Mouse (Mus musculus): ENCODE data around the gene Ubl7. TPM values are rescaled to one million over a fixed set of nuclear protein-coding genes. Genes with fewer than 3 reads are reported as not detected.
A peak's percentile ranks its signal among the peaks of the same experiment; 100 is the strongest.

Ubl7 gene
- total RNA-seq, 2 experiments from 2014 or later: 101 to 109 TPM

DNA sequence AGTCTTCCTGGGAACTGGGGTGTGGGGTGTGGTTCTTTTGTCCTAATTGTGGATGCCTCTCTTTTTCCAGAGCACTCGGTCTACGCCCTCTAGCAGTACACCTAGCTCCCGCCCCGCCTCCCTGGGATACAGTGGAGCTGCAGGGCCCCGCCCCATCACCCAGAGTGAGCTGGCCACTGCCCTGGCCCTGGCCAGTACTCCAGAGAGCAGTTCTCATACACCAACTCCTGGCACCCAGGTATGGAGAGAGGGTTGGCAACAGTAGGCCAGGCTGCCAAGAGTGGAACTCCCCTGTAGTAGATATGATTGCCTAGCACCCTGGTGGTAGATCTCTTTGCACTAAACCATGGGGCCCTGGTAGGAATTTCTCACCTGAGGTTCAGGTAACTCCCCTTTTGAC lies 11.6 kb downstream of the Ubl7 start:
- TF ChIP-seq CTCF (IDR thresholded peaks at IDR 0.05): no peak
- H3K27ac ChIP-seq: 0 out of 2 replicates have a peak overlapping the region, but pooled peaks have one; percentile 19
- H3K4me3 ChIP-seq: no peak overlapping the region
- intact Hi-C loops (cut with DNase I): no loop called here
- DNase-seq (ENCODE audit: extremely low spot score in 1 of 2, low spot score in 2 of 2): no peak

DNA sequence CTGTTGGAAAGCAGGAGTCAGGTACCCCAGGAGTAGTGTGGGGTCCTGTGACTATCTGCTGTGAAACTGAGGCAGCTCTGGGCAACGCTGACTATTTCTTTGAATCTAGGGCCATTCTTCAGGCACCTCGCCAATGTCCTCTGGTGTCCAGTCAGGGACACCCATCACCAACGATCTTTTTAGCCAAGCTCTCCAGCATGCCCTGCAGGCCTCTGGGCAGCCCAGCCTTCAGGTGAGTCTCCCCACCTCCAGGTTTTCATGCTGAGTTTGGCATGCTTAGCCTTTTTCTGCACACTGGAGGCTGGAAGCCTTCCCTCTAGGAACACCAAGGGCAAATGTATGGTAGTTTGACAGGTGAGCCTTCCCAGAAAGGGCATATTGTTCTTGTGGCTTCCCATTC lies 12.3 kb downstream of the Ubl7 start:
- Histone ChIP-seq H3K4me3 (no peak overlapping the region), H3K27ac (no peak overlapping the region)
- intact Hi-C loops (cut with DNase I): no loop called here
- TF ChIP-seq CTCF (IDR thresholded peaks at IDR 0.05): no peak
- DNase-seq (ENCODE audit: extremely low spot score in 1 of 2, low spot score in 2 of 2): no peak

DNA sequence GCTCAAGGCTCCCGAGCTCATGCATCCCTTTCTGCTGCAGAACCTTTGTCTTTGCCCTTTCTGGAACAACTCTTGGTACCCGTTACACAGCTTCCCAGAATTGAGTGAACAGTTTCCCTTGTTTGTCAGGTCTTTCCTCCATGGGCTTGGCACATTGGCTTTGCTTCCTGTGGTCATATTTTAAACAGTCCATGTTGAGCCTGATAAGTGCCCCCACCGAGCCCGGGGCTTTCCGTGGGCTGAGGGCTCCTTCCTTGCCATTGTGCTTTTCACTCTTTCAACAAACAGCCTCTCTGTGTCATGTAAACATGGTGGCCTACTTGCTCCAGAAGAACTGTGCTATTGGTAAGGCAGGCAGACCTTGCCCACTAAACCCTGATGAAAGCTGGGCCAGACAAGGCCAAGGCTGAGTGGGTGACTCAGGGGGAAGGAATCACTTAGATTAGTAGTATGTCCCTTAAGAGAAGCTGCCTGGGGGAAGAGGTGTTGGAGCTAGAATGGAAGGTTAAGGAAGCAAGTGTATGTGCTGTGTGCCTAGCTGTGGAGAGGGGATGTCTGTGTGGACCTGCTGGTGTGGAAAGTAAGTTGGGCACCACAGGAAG lies 20.5 kb downstream of the Ubl7 start:
- intact Hi-C loops (cut with DNase I): loop anchor here (10.0 kb wide), 1 partner anchor 274 kb away; the partner anchor contains the start of genes Islr and Islr2
- no peak for TF ChIP-seq CTCF (IDR thresholded peaks at IDR 0.05)
- DNase-seq (ENCODE audit: extremely low spot score in 1 of 2, low spot score in 2 of 2): no peak
- no peak overlapping the region for H3K4me3 ChIP-seq
- peak overlapping the region; percentile 80 for H3K27ac ChIP-seq

DNA sequence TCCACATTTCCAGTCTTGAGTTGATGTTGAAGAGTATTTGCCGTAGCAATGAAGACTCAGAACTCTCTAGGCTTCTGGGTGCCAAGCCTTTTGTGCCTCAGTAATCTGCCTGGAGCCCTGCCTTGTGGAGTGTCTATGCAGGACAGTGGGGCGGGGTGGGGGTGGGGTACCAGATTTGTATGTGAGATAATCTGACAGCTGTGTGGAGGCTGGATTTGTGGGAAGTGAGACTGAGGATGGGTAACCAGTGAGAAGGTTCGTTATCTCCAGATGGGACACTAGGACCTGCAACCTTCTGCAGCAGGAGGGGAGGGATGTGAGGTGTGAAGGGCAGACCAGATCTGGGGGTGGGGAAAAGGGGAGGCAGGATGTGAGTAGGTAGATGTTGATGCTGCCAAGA lies 21.5 kb downstream of the Ubl7 start:
- Histone ChIP-seq H3K4me3 (no peak overlapping the region), H3K27ac (peak overlapping the region; percentile 85)
- no peak for TF ChIP-seq CTCF (IDR thresholded peaks at IDR 0.05)
- no peak for DNase-seq (ENCODE audit: extremely low spot score in 1 of 2, low spot score in 2 of 2)
- intact Hi-C loops (cut with DNase I): loop anchor here (1.0 to 10.0 kb wide), 3 partner anchors 30 to 273 kb away; partner anchors contain the start of genes Islr and Islr2

DNA sequence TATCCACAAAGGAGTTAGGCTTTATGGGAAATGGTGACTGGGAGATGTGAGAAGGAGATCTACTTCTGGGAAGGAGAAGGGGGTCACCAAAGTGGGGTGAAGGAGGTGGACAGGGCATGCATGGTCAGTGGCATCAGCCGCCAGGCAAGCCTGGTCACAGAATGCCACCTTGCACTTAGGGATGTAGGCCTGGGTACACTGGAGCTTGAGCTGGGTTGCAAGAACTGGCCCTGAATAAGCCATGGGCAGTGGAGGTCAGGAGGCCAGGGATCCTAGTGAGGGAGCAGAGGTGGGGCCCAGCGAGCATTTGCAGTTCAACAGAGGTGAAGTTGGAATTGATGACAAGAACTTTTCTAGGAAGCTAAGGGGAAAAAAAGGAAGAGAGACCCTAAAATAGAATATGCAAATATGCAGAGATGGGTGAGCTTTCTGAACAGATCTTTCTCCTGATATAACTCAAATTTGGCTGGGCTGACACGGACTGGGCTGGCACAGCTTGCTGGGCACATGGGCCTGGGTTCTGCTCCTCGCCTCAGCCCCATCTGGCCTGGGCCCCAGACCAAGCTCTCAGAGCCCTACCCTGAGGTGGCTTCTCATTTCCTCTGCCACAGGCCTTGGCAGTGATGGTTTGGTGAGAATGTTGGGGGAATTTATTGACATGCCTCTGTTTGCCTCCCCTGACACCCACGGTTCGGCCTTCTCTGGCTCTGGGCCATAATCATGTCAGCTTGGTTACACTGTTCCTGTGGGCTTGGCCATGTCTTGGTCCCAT lies 22.2 kb downstream of the Ubl7 start:
- DNase-seq (ENCODE audit: extremely low spot score in 1 of 2, low spot score in 2 of 2): peak in 1 of 2 experiments; percentile 58
- intact Hi-C loops (cut with DNase I): loop anchor here (1.0 to 10.0 kb wide), 4 partner anchors 31 to 272 kb away; partner anchors contain the start of genes Islr and Islr2
- H3K27ac ChIP-seq: peak overlapping the region; percentile 85
- H3K4me3 ChIP-seq: no peak overlapping the region
- TF ChIP-seq CTCF (IDR thresholded peaks at IDR 0.05): no peak

DNA sequence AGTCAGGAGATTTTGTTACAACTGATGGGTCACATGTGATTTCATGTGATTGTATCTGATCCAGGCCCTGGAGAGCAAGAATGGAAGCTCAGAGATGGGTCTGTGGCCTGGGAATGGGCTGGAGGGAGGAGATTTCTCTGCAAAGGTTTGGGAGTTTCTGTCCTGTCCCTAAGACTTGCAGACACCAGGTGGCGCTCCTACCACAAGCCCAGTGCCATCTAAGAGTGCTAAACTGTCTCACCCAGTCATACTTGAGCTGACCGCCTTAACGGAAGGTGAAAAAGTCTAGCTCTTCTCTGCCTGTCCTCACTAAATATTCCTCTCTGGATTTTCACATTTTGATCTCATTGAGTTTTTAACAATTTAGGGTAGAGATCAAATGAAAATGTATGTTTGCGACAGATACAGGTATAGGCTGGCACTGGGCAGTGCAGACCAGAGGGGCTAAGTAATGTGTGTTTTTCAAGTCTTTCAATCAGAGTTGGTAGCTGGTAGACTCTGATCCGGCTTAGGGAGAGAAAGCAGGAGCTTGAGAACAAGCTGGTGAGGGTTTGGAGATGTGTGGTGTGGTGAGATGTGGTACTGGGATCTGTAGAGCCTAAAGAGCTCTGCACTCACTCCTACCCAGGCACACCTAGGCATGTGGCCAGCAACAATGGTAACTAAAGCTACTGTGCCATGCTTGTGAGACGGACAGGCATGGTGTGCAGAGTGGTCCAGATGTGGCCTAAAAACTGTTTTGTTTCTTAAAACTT lies 25.1 kb downstream of the Ubl7 start:
- DNase-seq (ENCODE audit: extremely low spot score in 1 of 2, low spot score in 2 of 2): peak; percentile 86 to 88
- Histone ChIP-seq H3K4me3 (no peak overlapping the region), H3K27ac (no peak overlapping the region)
- intact Hi-C loops (cut with DNase I): loop anchor here (1.0 to 10.0 kb wide), 4 partner anchors 54 to 269 kb away; partner anchors contain the start of genes Clk3, Islr and Islr2
- TF ChIP-seq CTCF (IDR thresholded peaks at IDR 0.05): peak; percentile 94

DNA sequence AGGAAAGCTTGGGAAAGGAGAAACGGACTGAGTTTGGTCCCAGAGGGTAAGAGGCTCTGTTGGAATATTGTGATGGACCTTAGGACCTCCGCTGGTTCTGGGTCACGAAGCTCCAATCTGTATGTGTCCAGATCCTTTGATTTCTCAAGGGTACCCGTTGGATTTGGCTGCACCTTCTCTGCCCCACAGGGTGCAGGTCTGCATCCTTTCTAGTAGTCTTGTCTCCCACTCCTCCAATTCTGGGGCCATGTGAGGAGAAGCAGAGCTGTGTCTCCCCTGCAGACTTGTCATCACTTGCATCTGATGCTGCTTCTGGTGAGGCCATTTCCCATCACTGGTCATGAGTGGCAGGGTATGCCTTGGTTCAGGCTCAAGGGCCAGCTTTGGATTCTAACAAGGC lies 26.4 kb downstream of the Ubl7 start:
- intact Hi-C loops (cut with DNase I): loop anchor here (5.0 to 10.0 kb wide), 2 partner anchors 170 to 268 kb away; partner anchors contain the start of genes Clk3, Islr and Islr2
- TF ChIP-seq CTCF (IDR thresholded peaks at IDR 0.05): no peak
- peak in 1 of 2 experiments; percentile 8 for DNase-seq (ENCODE audit: extremely low spot score in 1 of 2, low spot score in 2 of 2)
- Histone ChIP-seq H3K4me3 (no peak overlapping the region), H3K27ac (peak overlapping the region; percentile 93; the same call in 1 of the 2 replicates)

DNA sequence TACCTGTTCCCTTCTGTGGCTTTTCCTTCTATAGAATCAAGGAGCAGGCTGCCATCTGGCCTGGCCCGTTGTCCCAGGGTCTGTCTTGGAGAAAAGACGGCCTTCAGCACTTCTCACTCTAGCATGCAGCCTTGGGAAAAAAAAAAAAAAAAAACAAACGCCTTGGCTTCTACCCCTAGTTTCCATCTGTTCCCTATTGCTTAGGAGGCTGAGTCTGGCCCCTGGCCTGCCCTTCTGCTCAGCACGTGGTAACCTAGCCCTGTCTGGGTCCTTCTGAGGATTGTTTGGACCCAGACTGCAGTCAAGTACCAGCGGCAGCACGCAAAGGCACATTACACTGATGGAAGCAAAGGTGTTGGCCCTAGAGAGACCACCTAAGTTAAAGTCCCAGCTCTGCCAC lies 26.9 kb downstream of the Ubl7 start:
- Histone ChIP-seq H3K4me3 (no peak overlapping the region), H3K27ac (peak overlapping the region; percentile 93; the same call in 1 of the 2 replicates)
- intact Hi-C loops (cut with DNase I): loop anchor here (5.0 to 10.0 kb wide), 2 partner anchors 170 to 267 kb away; partner anchors contain the start of genes Clk3, Islr and Islr2
- DNase-seq (ENCODE audit: extremely low spot score in 1 of 2, low spot score in 2 of 2): no peak
- no peak for TF ChIP-seq CTCF (IDR thresholded peaks at IDR 0.05)

DNA sequence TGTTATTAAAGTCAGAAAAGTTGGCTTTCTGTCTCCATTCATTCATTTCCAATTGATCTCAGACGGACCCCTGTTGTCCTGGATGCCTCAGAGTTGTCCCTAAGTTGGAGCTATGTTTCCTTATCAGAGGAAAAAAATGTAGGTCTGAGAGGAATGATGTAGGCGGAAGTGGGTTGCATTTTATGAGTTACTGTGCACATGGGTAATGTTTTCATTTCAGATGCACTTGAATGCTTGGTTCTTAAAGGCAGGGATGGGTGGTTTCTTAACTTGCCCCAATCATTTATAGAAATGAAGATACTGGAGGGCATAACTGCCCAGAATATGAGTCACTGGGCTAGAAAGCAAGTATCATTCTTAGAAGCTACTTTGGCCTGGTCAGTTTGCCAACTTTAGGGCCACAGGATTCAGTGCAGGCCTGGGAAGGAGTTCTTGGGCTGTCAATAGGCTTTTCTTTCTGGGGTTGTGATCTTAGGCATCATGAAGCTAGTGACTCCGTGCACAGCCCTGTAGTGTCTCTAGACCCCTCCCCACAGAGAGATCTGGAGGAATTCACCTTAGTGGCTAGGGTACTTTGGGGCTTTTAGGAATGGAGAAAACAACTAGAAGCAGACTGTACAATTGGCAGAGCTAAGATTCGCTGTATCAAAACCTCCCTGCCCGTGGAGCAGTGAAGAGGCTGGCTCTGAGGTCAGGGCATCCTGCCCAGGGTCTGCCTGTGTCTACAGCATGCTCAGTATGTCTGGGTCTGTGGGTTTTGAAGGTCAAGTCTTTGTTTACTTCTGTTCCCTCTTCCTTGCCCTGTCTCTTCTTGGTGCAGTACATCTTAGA lies 27.7 kb downstream of the Ubl7 start:
- DNase-seq (ENCODE audit: extremely low spot score in 1 of 2, low spot score in 2 of 2): no peak
- H3K27ac ChIP-seq: peak overlapping the region; percentile 93
- peak overlapping the region; percentile 65 for H3K4me3 ChIP-seq
- no peak for TF ChIP-seq CTCF (IDR thresholded peaks at IDR 0.05)
- intact Hi-C loops (cut with DNase I): loop anchor here (1.0 to 10.0 kb wide), 3 partner anchors 60 to 266 kb away; partner anchors contain the start of genes Clk3, Islr and Islr2

DNA sequence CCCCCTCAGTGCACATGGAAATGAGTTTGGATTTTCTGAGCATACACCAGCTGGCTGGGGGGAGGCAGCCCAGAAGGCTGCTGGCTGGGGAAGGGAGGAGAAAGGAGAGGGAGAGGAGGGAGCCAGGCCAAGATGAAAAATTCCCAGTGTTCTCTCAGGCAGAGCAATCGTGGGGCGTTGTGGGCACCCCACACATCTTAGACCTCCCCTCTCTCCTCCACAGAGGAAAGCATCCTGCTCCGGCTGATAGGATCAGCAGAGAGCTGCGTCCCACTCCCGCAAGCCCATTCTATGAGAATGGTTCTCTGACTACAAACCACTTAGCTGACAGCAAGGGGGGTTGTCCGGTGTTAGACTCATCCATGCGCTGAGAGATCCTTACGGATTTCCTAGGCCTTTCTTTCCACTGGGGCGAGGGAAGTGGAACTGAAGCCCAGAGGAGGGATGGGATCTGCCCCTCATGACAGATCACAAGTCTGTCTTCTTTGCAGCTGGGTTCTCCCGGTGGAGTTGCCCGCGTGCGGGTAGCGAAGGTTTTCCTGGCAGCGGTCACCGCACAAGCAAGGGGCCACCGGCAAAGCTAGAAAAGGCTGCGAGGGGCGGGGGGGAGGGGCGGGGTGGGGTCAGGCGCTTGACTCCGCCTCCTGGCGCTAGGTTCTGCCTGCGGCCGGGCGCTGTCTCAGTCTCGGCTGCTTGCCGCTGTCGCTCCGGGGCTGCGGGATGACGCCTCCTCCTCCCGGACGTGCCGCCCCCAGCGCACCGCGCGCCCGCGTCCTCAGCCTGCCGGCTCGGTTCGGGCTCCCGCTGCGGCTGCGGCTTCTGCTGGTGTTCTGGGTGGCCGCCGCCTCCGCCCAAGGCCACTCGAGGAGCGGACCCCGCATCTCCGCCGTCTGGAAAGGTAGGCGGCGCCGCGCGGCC lies 28.9 kb downstream of the Ubl7 start, which contains the start of gene Sema7a:
Gene Sema7a (plus strand): TSS at position 682 of the 918 bp plus-strand sequence.
- peak within 1 kb of the TSS; percentile 65 for H3K4me3 ChIP-seq
- peak; percentile 86 to 87 for DNase-seq (ENCODE audit: extremely low spot score in 1 of 2, low spot score in 2 of 2)
- peak within 1 kb of the TSS; percentile 93 for H3K27ac ChIP-seq
- TF ChIP-seq CTCF (IDR thresholded peaks at IDR 0.05): no peak; the same call in 1 of the 2 replicates
- intact Hi-C loops (cut with DNase I): loop anchor here (1.0 to 10.0 kb wide), 3 partner anchors 59 to 265 kb away; partner anchors contain the start of genes Clk3, Islr and Islr2
